Mouse (Mus musculus) erythroblast, embryonic 14.5 days (primary cell): ENCODE results near the gene Ehd1. TPM values are rescaled to one million over a fixed set of nuclear protein-coding genes. Genes with fewer than 3 reads are reported as not detected.

ENCODE experiments used
- H3K27me3 ChIP-seq: 2 replicates; pipeline ENCODE4 v1.6.1; 2012; ENCODE audit warnings: inconsistent platforms; ENCODE audit not compliant: control insufficient read depth
- H3K36me3 ChIP-seq: 2 replicates; pipeline ENCODE4 v1.6.1; 2012; ENCODE audit warnings: mild to moderate bottlenecking, inconsistent platforms; ENCODE audit not compliant: control insufficient read depth
- H3K4me1 ChIP-seq: 2 replicates; pipeline ENCODE4 v1.6.1; 2012; ENCODE audit warnings: inconsistent platforms; ENCODE audit not compliant: control insufficient read depth
- H3K4me3 ChIP-seq: replicated peaks from 2 replicates; pipeline ENCODE3; 2012; ENCODE audit warnings: moderate library complexity, mild to moderate bottlenecking, inconsistent platforms
- H3K9me3 ChIP-seq: 2 replicates; pipeline ENCODE4 v1.6.1; 2012; ENCODE audit warnings: low read length, inconsistent platforms, mixed read lengths; ENCODE audit not compliant: control insufficient read depth
- GATA1 ChIP-seq: IDR thresholded peaks from 2 replicates; pipeline ENCODE4 v1.6.1; 2012; ENCODE audit warnings: low read length, inconsistent platforms, mixed read lengths
- TAL1 ChIP-seq: IDR thresholded peaks from 3 replicates; pipeline ENCODE4 v1.6.1; 2012; ENCODE audit warnings: low read length, inconsistent platforms, mixed read lengths
- polyA plus RNA-seq: library from polyadenylated mRNA; stranded (reverse); fragments of >175 nt; gene quantifications from 2 replicates; pipeline ENCODE4 v1.2.3, GENCODE M21; 2012

The Ehd1 gene
- polyA plus RNA-seq, 1 experiment = 32.9 TPM

DNA sequence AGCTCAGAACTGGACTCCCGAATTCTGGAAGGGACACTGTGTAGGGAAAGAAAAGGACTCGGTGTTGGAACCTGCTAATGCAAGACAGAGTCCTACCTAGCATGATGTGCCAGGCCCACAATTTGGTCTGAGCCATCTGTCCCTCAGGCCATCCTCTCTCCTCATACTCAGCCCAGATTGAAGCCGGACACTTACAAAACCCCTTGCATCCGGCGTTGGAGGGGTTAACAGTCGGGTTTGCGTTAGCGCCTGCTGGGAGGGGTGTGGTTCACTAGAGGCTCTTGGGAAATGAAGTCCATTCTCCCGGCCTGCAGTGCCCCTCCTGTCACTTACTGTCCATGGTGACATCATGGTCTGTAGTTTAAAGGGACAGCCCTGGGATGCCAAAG lies 40.5 kb upstream of the Ehd1 start:
- H3K27me3 ChIP-seq = no peaks in the 10 kb centered on the region
- H3K36me3 ChIP-seq = peaks cover 7% of the 10 kb centered on the region; the same call in 1 of the 2 replicates
- H3K9me3 ChIP-seq = no peaks in the 10 kb centered on the region
- H3K4me1 ChIP-seq = peaks cover 75% of the 10 kb centered on the region
- H3K4me3 ChIP-seq = peak overlapping the region; percentile 82
- TF ChIP-seq GATA1 = no peak
- TF ChIP-seq TAL1 = no peak

DNA sequence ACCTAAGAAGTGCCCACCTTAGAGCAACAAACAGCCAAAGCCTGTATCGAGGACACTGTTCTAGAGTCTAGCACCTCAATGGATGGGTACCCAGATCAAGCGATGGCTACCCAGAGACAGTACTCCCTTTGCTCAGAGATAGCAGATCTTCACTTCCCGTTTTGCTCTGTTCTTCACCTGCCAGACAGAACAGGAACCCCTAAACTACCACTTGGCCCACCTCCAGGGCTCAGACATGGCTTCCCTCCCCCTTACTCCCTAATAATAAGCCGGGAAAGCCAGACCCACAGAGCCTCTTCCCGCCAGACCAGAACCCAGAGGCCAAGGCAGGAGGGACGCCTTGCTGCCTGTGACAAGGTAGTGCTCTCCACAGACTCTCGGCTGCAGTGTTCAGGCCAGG lies 39.7 kb upstream of the Ehd1 start:
- Histone ChIP-seq H3K4me3 (no peak overlapping the region), H3K36me3 (peaks cover 7% of the 10 kb centered on the region; the same call in 1 of the 2 replicates), H3K4me1 (peaks cover 79% of the 10 kb centered on the region)

DNA sequence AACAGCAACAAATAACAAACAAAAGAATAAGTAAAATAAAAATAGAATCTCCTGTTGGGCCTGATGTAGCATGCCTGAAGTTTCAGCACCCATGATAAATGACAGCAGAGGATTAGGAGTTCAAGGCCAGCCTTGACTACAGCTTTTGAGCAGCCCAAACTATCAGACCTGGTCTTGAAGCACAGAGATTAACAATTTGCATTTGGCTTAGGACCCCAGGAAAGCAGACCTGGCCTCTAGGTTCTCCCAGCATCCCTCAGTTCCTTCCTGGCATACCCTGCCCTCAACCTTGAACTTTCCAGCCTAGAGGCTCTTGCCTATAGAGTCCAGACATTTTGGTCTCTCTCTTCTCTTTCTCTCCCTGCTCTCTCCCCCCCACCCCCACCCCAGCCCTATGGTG lies 37.8 kb upstream of the Ehd1 start:
- no peaks in the 10 kb centered on the region for H3K9me3 ChIP-seq
- peaks cover 7% of the 10 kb centered on the region for H3K36me3 ChIP-seq
- no peak overlapping the region for H3K4me3 ChIP-seq
- TF ChIP-seq TAL1 (no peak), GATA1 (no peak)
- no peaks in the 10 kb centered on the region for H3K27me3 ChIP-seq
- peaks cover 92% of the 10 kb centered on the region for H3K4me1 ChIP-seq

More for the DNA sequence above, 39.7 kb upstream of the Ehd1 start:
- Histone ChIP-seq H3K9me3 (no peaks in the 10 kb centered on the region), H3K27me3 (no peaks in the 10 kb centered on the region)
- no peak for TF ChIP-seq TAL1
- TF ChIP-seq GATA1 = no peak

DNA sequence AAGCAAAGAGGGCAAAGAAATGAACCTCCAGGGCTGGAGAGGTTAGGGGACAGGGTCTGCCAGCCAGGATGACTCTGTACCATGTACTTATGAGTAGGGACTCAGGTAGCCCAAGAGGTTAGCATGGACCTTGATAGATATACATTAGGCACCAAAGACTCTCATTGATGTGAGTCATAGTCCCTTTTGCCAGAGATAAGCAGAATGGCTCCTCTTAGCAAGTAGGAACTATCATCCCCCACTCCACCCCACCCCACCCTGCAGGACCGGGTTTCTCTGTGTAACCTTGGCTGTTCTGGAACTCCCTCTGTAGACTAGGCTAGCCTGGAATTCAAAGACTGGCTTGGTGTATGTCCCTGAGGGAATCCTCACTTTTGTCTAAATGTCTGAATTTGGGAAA lies 36.4 kb upstream of the Ehd1 start:
- Histone ChIP-seq H3K4me3 (peak overlapping the region; percentile 73), H3K36me3 (peaks cover 21% of the 10 kb centered on the region), H3K4me1 (peaks cover 79% of the 10 kb centered on the region), H3K9me3 (no peaks in the 10 kb centered on the region), H3K27me3 (no peaks in the 10 kb centered on the region)
- TF ChIP-seq GATA1 (peak; percentile 61), TAL1 (no peak)

DNA sequence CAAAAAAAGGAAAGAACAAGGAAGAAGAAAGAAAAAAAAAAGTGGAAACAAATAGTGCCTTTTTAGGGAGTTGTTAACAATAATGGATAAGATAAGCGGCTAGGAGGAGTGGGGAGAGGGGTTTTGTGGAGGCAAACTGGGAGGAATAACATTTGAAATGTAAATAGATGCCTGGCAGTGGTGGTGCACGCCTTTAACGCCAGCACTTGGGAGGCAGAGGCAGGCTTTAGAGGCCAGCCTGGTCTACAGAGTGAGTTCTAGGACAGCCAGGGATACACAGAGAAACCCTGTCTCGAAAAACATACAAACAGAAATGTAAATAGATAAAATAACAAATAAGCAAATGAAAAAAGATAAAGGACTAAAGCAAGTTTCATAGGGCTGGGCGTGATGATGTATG lies 35.8 kb upstream of the Ehd1 start:
- TF ChIP-seq TAL1 (no peak), GATA1 (no peak)
- H3K4me3 ChIP-seq = peak overlapping the region; percentile 73
- no peaks in the 10 kb centered on the region for H3K9me3 ChIP-seq
- peaks cover 27% of the 10 kb centered on the region for H3K36me3 ChIP-seq
- H3K27me3 ChIP-seq = no peaks in the 10 kb centered on the region
- peaks cover 74% of the 10 kb centered on the region for H3K4me1 ChIP-seq

DNA sequence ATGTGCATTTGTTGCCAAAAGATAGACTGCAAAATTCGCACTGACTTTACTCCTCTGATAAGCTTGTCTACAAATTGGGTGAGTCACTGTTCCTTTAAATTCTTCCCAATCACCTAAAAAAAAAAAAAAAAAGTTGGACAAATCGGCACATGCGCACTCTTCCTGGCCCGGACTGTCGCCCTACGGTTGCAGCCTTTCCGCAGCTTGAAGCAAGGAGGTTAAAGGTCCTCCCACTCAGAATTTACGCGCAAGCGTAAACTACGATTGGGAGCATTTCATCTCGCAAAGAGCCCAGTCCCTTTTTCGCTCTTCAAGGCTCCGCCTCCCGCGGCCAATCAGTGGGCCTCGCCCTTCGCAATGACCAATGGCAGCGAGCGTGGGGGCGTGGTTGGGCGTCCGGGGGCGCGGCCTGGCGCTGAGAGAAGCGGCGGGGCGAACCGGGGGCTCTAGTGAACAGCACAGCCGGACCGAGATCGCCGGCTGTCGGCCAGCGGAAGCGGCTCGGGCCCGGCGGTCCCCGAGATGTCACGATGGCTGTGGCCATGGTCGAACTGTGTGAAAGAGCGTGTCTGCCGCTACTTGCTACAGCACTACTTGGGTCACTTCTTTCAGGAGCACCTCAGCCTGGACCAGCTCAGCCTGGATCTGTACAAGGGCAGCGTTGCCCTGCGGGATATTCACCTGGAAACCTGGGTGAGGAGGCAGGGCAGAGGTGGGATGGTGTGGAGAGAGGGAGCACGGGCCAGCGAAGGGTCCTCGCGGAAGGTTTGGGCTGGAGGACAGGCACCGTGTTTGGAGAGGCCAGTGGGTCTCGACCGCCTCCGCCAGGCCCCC lies 35.0 kb upstream of the Ehd1 start, which contains the start of gene Atg2a:
Gene Atg2a (plus strand): TSS at position 395 of the 834 bp plus-strand sequence.
- peak within 1 kb of the TSS; percentile 73 for H3K4me3 ChIP-seq
- peaks cover 67% of the 10 kb centered on the region for H3K4me1 ChIP-seq
- TF ChIP-seq TAL1 (no peak), GATA1 (no peak)

DNA sequence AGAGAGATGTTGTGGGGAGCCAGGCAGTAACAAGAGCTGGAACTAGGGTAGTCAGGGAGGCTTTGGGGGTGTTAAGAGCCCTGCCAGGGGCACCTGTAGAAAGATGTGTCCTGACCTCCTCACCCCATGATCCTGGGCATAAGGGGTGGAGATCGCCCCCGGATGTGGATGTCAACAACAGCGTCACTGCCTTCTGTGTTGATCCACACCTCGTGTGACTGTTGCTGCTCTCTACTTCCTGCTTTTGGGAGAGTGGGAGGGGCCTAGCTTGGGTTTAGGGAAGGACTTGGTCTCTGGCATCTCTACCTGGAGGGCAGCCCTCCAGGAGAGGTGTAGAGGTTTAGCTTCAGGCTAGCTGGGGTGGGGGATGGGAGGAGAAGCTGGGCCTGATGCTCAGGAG lies 34.2 kb upstream of the Ehd1 start:
- no peaks in the 10 kb centered on the region for H3K27me3 ChIP-seq
- H3K9me3 ChIP-seq = no peaks in the 10 kb centered on the region
- TF ChIP-seq GATA1 (no peak), TAL1 (no peak)
- peaks cover 43% of the 10 kb centered on the region for H3K36me3 ChIP-seq
- peak overlapping the region; percentile 73 for H3K4me3 ChIP-seq
- H3K4me1 ChIP-seq = peaks cover 59% of the 10 kb centered on the region

More for the DNA sequence above, 35.0 kb upstream of the Ehd1 start, which contains the start of gene Atg2a:
- no peaks in the 10 kb centered on the region for H3K9me3 ChIP-seq
- no peaks in the 10 kb centered on the region for H3K27me3 ChIP-seq
- peaks cover 35% of the 10 kb centered on the region for H3K36me3 ChIP-seq

DNA sequence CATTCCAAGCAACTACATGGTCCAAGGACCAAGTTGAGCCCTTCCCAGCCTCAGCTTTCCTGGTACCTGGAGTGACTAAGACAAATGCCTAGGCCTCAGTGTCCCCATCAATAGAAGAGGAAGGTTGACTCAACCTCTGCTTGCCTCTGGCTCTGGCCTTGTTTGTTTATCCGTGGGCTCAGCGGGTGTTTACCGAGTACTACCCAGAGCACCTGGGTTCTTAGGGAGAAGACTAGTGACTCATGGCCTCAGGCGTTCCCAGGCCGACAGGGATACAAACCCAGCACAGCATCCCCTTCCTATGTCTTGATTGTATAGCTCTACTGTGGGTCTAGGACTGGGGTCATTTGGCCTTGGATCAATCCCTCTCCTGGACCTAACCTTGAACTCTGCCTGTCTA lies 33.3 kb upstream of the Ehd1 start:
- H3K9me3 ChIP-seq = peaks cover 5% of the 10 kb centered on the region
- H3K4me1 ChIP-seq = peaks cover 51% of the 10 kb centered on the region
- TF ChIP-seq TAL1 (no peak), GATA1 (no peak)
- no peaks in the 10 kb centered on the region for H3K27me3 ChIP-seq
- peak overlapping the region; percentile 73 for H3K4me3 ChIP-seq
- H3K36me3 ChIP-seq = peaks cover 52% of the 10 kb centered on the region

DNA sequence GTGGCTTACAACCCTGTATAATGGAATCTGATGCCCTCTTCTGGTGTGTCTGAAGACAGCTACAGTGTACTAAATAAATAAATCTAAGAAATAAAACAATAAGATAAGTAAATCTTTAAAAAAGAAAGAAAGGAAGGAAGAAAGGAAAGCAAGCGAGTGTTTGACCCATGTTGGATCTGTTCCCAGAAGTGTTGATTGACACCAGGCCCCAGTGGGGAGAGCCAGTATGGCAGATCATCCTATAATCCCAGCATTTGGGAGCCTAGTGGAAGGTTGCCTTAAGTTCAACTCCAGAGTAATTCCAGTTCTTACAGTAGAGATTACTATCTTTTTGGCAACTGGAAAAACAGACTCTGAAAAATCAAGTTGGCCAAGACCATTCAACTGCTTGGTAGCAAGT lies 30.7 kb upstream of the Ehd1 start:
- TF ChIP-seq TAL1 = no peak
- no peak for TF ChIP-seq GATA1
- Histone ChIP-seq H3K27me3 (no peaks in the 10 kb centered on the region), H3K4me3 (no peak overlapping the region), H3K4me1 (peaks cover 26% of the 10 kb centered on the region), H3K9me3 (peaks cover 11% of the 10 kb centered on the region), H3K36me3 (peaks cover 73% of the 10 kb centered on the region)
